Mouse (Mus musculus): ENCODE results near the gene Ly6g6f. TPM values are rescaled to one million over a fixed set of nuclear protein-coding genes. Genes with fewer than 3 reads are reported as not detected.

Gene Ly6g6f
- total and polyA plus RNA-seq, 3 experiments: 0.88 to 3.0 TPM; not detected in 1

- Histone ChIP-seq H3K27ac (ENCODE audit: control insufficient read depth, low read depth, low read length) (no peak within 1 kb of the TSS), H3K9me3 (replicated peaks; ENCODE audit: insufficient read depth, low read length) (no peaks in the 10 kb centered on the region), H3K4me3 (ENCODE audit: control insufficient read depth in 1 of 2, insufficient read depth in 1 of 2, low read depth in 2 of 2, low read length in 2 of 2) (no peak within 1 kb of the TSS), H3K36me3 (ENCODE audit: control insufficient read depth in 1 of 2, insufficient read depth in 2 of 2, low read length in 2 of 2) (peaks cover 0 to 26% of the 10 kb centered on the region in 2 experiments; a peak in 2 of 4 replicates), H3K4me1 (ENCODE audit: control insufficient read depth in 1 of 2, insufficient read depth in 2 of 2, low read length in 2 of 2) (peaks cover 18 to 24% of the 10 kb centered on the region in 2 experiments; a peak in 3 of 4 replicates), H3K27me3 (ENCODE audit: control insufficient read depth in 1 of 2, insufficient read depth in 2 of 2, low read length in 2 of 2) (no peaks in the 10 kb centered on the region), H3K9ac (ENCODE audit: control insufficient read depth, low read depth, low read length, poor library complexity, severe bottlenecking) (no peak within 1 kb of the TSS), H3K79me2 (ENCODE audit: control insufficient read depth, insufficient read depth, low read length, poor library complexity) (no peaks in the 10 kb centered on the region)
- no peak for DNase-seq (ENCODE audit: low read depth, low spot score)
- no peak for TF ChIP-seq MAX (IDR thresholded peaks at IDR 0.05; ENCODE audit: low read length)
- no peak for TF ChIP-seq ZKSCAN1 (IDR thresholded peaks at IDR 0.05; ENCODE audit: low read depth, low read length)
- no peak for TF ChIP-seq GATA1 (IDR thresholded peaks at IDR 0.05; ENCODE audit: low read depth, low read length)
- TF ChIP-seq ELF1 (IDR thresholded peaks at IDR 0.05; ENCODE audit: low read depth, low read length): no peak
These were observed 22.7 kb upstream of the Ly6g6f start, which contains the start of gene Ly6g5c for GRCm38 (mm10) chr17:35108097-35108496. Gene Ly6g5c (plus strand): TSS chr17:35108279.

GRCm38 (mm10) chr17:35106522-35106921 lies 21.1 kb upstream of the Ly6g6f start:
- Histone ChIP-seq H3K36me3 (ENCODE audit: control insufficient read depth in 1 of 2, insufficient read depth in 2 of 2, low read length in 2 of 2) (peaks cover 0 to 31% of the 10 kb centered on the region in 2 experiments; a peak in 2 of 4 replicates), H3K79me2 (ENCODE audit: control insufficient read depth, insufficient read depth, low read length, poor library complexity) (no peaks in the 10 kb centered on the region), H3K9me3 (replicated peaks; ENCODE audit: insufficient read depth, low read length) (no peaks in the 10 kb centered on the region), H3K4me3 (ENCODE audit: control insufficient read depth in 1 of 2, insufficient read depth in 1 of 2, low read depth in 2 of 2, low read length in 2 of 2) (no peak overlapping the region), H3K27ac (ENCODE audit: control insufficient read depth, low read depth, low read length) (peak overlapping the region; percentile 96; the same call in 1 of the 2 replicates), H3K27me3 (ENCODE audit: control insufficient read depth in 1 of 2, insufficient read depth in 2 of 2, low read length in 2 of 2) (no peaks in the 10 kb centered on the region), H3K9ac (ENCODE audit: control insufficient read depth, low read depth, low read length, poor library complexity, severe bottlenecking) (peak overlapping the region; percentile 64; the same call in 1 of the 2 replicates), H3K4me1 (ENCODE audit: control insufficient read depth in 1 of 2, insufficient read depth in 2 of 2, low read length in 2 of 2) (peaks cover 22 to 36% of the 10 kb centered on the region in 2 experiments)
- peak; percentile 37 for DNase-seq (ENCODE audit: low read depth, low spot score)
- no peak for TF ChIP-seq ETS1 (IDR thresholded peaks at IDR 0.05; ENCODE audit: low read depth, low read length)
- no peak for TF ChIP-seq POLR2A (IDR thresholded peaks at IDR 0.05; ENCODE audit: control insufficient read depth in 1 of 2, insufficient read depth in 1 of 2, low read depth in 1 of 2, low read length in 2 of 2, poor library complexity in 1 of 2)
- TF ChIP-seq UBTF (IDR thresholded peaks at IDR 0.05; ENCODE audit: borderline replicate concordance, insufficient read depth, low read depth, low read length): no peak
- TF ChIP-seq NELFE (IDR thresholded peaks at IDR 0.05; ENCODE audit: low read depth, low read length): no peak
- no peak for TF ChIP-seq CHD1 (IDR thresholded peaks at IDR 0.05; ENCODE audit: low read depth, low read length)
- TF ChIP-seq USF2 (IDR thresholded peaks at IDR 0.05; ENCODE audit: borderline replicate concordance in 1 of 2, insufficient read depth in 1 of 2, low read depth in 1 of 2, low read length in 2 of 2): no peak
- TF ChIP-seq KAT2A (conservative IDR thresholded peaks at IDR 0.05; ENCODE audit: low read depth, low read length): no peak
- TF ChIP-seq CTCF (IDR thresholded peaks at IDR 0.05 in 2 of 3, conservative IDR thresholded peaks at IDR 0.05 in 1 of 3; ENCODE audit: control insufficient read depth in 1 of 3, insufficient read depth in 1 of 3, low read depth in 2 of 3, low read length in 3 of 3, poor library complexity in 1 of 3, severe bottlenecking in 1 of 3): peak in 1 of 3 experiments; percentile 51; a peak in 2 of 6 replicates
- no peak for TF ChIP-seq JUND (IDR thresholded peaks at IDR 0.05; ENCODE audit: low read depth, low read length)
- TF ChIP-seq GABPA (IDR thresholded peaks at IDR 0.05; ENCODE audit: low read depth, low read length): no peak
- peak; percentile 30 for TF ChIP-seq ZC3H11A (IDR thresholded peaks at IDR 0.05; ENCODE audit: low read depth, low read length)
- no peak for TF ChIP-seq EP300 (IDR thresholded peaks at IDR 0.05; ENCODE audit: low read depth in 1 of 2, low read length in 2 of 2)
- no peak for TF ChIP-seq HCFC1 (IDR thresholded peaks at IDR 0.05; ENCODE audit: low read depth, low read length)
- TF ChIP-seq E2F4 (IDR thresholded peaks at IDR 0.05; ENCODE audit: borderline replicate concordance, low read depth, low read length): no peak
- TF ChIP-seq RCOR1 (IDR thresholded peaks at IDR 0.05; ENCODE audit: low read depth, low read length): no peak
- TF ChIP-seq MAX (IDR thresholded peaks at IDR 0.05; ENCODE audit: low read length): no peak
- TF ChIP-seq SMC3 (IDR thresholded peaks at IDR 0.05; ENCODE audit: low read depth, low read length): peak; percentile 35; the same call in 1 of the 2 replicates
- no peak for TF ChIP-seq MYC (IDR thresholded peaks at IDR 0.05; ENCODE audit: low read depth, low read length)
- TF ChIP-seq MAZ (IDR thresholded peaks at IDR 0.05; ENCODE audit: low read depth, low read length): no peak
- TF ChIP-seq GATA1 (IDR thresholded peaks at IDR 0.05; ENCODE audit: low read depth, low read length): no peak
- no peak for TF ChIP-seq ZKSCAN1 (IDR thresholded peaks at IDR 0.05; ENCODE audit: low read depth, low read length)
- no peak for TF ChIP-seq TAL1 (IDR thresholded peaks at IDR 0.05; ENCODE audit: low read length)
- no peak for TF ChIP-seq ZNF384 (IDR thresholded peaks at IDR 0.05; ENCODE audit: low read depth, low read length)
- no peak for TF ChIP-seq MYB (IDR thresholded peaks at IDR 0.05; ENCODE audit: low read depth, low read length)
- TF ChIP-seq SIN3A (IDR thresholded peaks at IDR 0.05; ENCODE audit: low read length): no peak
- no peak for TF ChIP-seq POLR2AphosphoS2 (IDR thresholded peaks at IDR 0.05; ENCODE audit: low read length)
- TF ChIP-seq BHLHE40 (IDR thresholded peaks at IDR 0.05; ENCODE audit: borderline replicate concordance, low read depth, low read length): no peak
- no peak for TF ChIP-seq MEF2A (IDR thresholded peaks at IDR 0.05; ENCODE audit: extremely low read depth, insufficient replicate concordance, low read depth, low read length, poor library complexity, severe bottlenecking)
- TF ChIP-seq ELF1 (IDR thresholded peaks at IDR 0.05; ENCODE audit: low read depth, low read length): no peak
- TF ChIP-seq MXI1 (IDR thresholded peaks at IDR 0.05; ENCODE audit: low read depth, low read length): no peak
- TF ChIP-seq TBP (IDR thresholded peaks at IDR 0.05; ENCODE audit: low read depth, low read length): no peak
